Mouse (Mus musculus): ENCODE measurements around the gene Ralgapa2.

GRCm38 (mm10) chr2:146231485-146231884 lies 280.7 kb downstream of the Ralgapa2 start:
- no peak for TF ChIP-seq USF1 (IDR thresholded peaks at IDR 0.05; ENCODE audit: low read depth, low read length)
- TF ChIP-seq UBTF (IDR thresholded peaks at IDR 0.05; ENCODE audit: low read depth, low read length) = no peak
- TF ChIP-seq POLR2A (IDR thresholded peaks at IDR 0.05; ENCODE audit: low read depth, low read length) = no peak
- TF ChIP-seq POLR2AphosphoS2 (IDR thresholded peaks at IDR 0.05; ENCODE audit: low read depth, low read length) = no peak
- no peak for TF ChIP-seq MAFK (IDR thresholded peaks at IDR 0.05; ENCODE audit: insufficient replicate concordance, low read length)
- TF ChIP-seq EP300 (IDR thresholded peaks at IDR 0.05; ENCODE audit: low read length) = no peak
- TF ChIP-seq ZMIZ1 (IDR thresholded peaks at IDR 0.05; ENCODE audit: low read depth, low read length) = no peak
- TF ChIP-seq BHLHE40 (IDR thresholded peaks at IDR 0.05; ENCODE audit: low read depth, low read length) = no peak
- TF ChIP-seq RAD21 (IDR thresholded peaks at IDR 0.05; ENCODE audit: low read depth, low read length) = no peak
- no peak for TF ChIP-seq MEF2A (IDR thresholded peaks at IDR 0.05; ENCODE audit: borderline replicate concordance, low read depth, low read length)
- TF ChIP-seq CTCF (conservative IDR thresholded peaks at IDR 0.05 in 1 of 2, IDR thresholded peaks at IDR 0.05 in 1 of 2; ENCODE audit: low read depth in 2 of 2, low read length in 2 of 2) = no peak
- TF ChIP-seq MYC (IDR thresholded peaks at IDR 0.05; ENCODE audit: low read depth, low read length) = no peak
- no peak for TF ChIP-seq HCFC1 (IDR thresholded peaks at IDR 0.05; ENCODE audit: low read depth, low read length)
